Mouse (Mus musculus) natural killer cell, adult 2 months (primary cell): ENCODE data around the gene Ccs.

Source experiments
- DNase-seq, 2 experiments: peaks; one replicate each; pipeline ENCODE4 v3.0.0; 2022; ENCODE audit warnings: low spot score in 2 of 2

The Ccs gene

GRCm38 (mm10) chr19:4782891-4783290 lies 56.2 kb downstream of the Ccs start:
- no peak for DNase-seq
